Mouse (Mus musculus): ENCODE measurements around the gene Bcan. TPM values are rescaled to one million over a fixed set of nuclear protein-coding genes. Genes with fewer than 3 reads are reported as not detected.

Bcan gene
- polyA plus RNA-seq, 1 experiment: not detected

- peak overlapping the region; percentile 53 for H3K4me3 ChIP-seq (replicated peaks)
- TF ChIP-seq GATA1 (IDR thresholded peaks at IDR 0.05; ENCODE audit: borderline replicate concordance, low read length) (no peak), FLI1 (IDR thresholded peaks at IDR 0.05; ENCODE audit: low read length) (no peak)
- H3K4me1 ChIP-seq: peaks cover 54% of the 10 kb centered on the region
- H3K36me3 ChIP-seq (replicated peaks; ENCODE audit: low read length): peaks cover 30% of the 10 kb centered on the region
- H3K27me3 ChIP-seq (replicated peaks): peaks cover 73% of the 10 kb centered on the region
- H3K9me3 ChIP-seq: no peaks in the 10 kb centered on the region
Observed at GRCm38 (mm10) chr3:87947056-87947810, 52.8 kb downstream of the Bcan start.

DNA sequence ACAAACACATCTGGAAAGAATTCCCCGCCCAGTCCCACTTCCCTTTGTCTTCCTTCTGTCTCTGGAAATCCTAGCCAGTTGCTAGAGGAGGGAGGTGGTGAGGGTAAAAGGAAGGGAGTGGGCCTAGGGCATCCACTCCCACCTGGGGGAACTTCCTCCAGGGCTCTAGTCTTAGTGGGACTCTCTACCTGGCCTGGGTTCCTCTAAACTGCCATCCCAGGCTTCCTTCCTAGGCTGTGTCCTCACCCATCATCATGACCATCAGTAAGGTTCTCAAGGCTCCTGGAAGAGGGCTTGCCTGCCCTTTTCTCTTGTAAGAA, 53.5 kb downstream of the Bcan start:
- Histone ChIP-seq H3K27me3 (replicated peaks) (peaks cover 66% of the 10 kb centered on the region), H3K36me3 (replicated peaks; ENCODE audit: low read length) (peaks cover 38% of the 10 kb centered on the region), H3K4me1 (peaks cover 47% of the 10 kb centered on the region), H3K9me3 (no peaks in the 10 kb centered on the region), H3K4me3 (replicated peaks) (no peak overlapping the region)
- TF ChIP-seq FLI1 (IDR thresholded peaks at IDR 0.05; ENCODE audit: low read length): no peak
- no peak for TF ChIP-seq GATA1 (IDR thresholded peaks at IDR 0.05; ENCODE audit: borderline replicate concordance, low read length)

GRCm38 (mm10) chr3:87945781-87946540, 54.1 kb downstream of the Bcan start:
- H3K27me3 ChIP-seq (replicated peaks): peaks cover 61% of the 10 kb centered on the region

GRCm38 (mm10) chr3:87944838-87945600, 55.0 kb downstream of the Bcan start:
- no peaks in the 10 kb centered on the region for H3K9me3 ChIP-seq
- H3K27me3 ChIP-seq (replicated peaks): peaks cover 53% of the 10 kb centered on the region
- H3K4me1 ChIP-seq: peaks cover 43% of the 10 kb centered on the region
- no peak overlapping the region for H3K4me3 ChIP-seq (replicated peaks)
- peaks cover 51% of the 10 kb centered on the region for H3K36me3 ChIP-seq (replicated peaks; ENCODE audit: low read length)
- TF ChIP-seq FLI1 (IDR thresholded peaks at IDR 0.05; ENCODE audit: low read length) (no peak), GATA1 (IDR thresholded peaks at IDR 0.05; ENCODE audit: borderline replicate concordance, low read length) (no peak)

More at GRCm38 (mm10) chr3:87945781-87946540, 54.1 kb downstream of the Bcan start:
- H3K4me3 ChIP-seq (replicated peaks): no peak overlapping the region
- TF ChIP-seq GATA1 (IDR thresholded peaks at IDR 0.05; ENCODE audit: borderline replicate concordance, low read length) (no peak), FLI1 (IDR thresholded peaks at IDR 0.05; ENCODE audit: low read length) (no peak)
- peaks cover 46% of the 10 kb centered on the region for H3K4me1 ChIP-seq
- no peaks in the 10 kb centered on the region for H3K9me3 ChIP-seq
- peaks cover 43% of the 10 kb centered on the region for H3K36me3 ChIP-seq (replicated peaks; ENCODE audit: low read length)

GRCm38 (mm10) chr3:87943586-87943985, 56.4 kb downstream of the Bcan start:
- no peak overlapping the region for H3K4me3 ChIP-seq (replicated peaks)
- TF ChIP-seq GATA1 (IDR thresholded peaks at IDR 0.05; ENCODE audit: borderline replicate concordance, low read length): no peak
- TF ChIP-seq FLI1 (IDR thresholded peaks at IDR 0.05; ENCODE audit: low read length): no peak
- peaks cover 30% of the 10 kb centered on the region for H3K4me1 ChIP-seq
- H3K36me3 ChIP-seq (replicated peaks; ENCODE audit: low read length): peaks cover 65% of the 10 kb centered on the region
- no peaks in the 10 kb centered on the region for H3K9me3 ChIP-seq
- H3K27me3 ChIP-seq (replicated peaks): peaks cover 38% of the 10 kb centered on the region

- H3K9me3 ChIP-seq: no peaks in the 10 kb centered on the region
- H3K27me3 ChIP-seq (replicated peaks): peaks cover 27% of the 10 kb centered on the region
- H3K36me3 ChIP-seq (replicated peaks; ENCODE audit: low read length): peaks cover 76% of the 10 kb centered on the region
- peaks cover 19% of the 10 kb centered on the region for H3K4me1 ChIP-seq
- no peak overlapping the region for H3K4me3 ChIP-seq (replicated peaks)
- TF ChIP-seq FLI1 (IDR thresholded peaks at IDR 0.05; ENCODE audit: low read length) (no peak), GATA1 (IDR thresholded peaks at IDR 0.05; ENCODE audit: borderline replicate concordance, low read length) (no peak)
Observed at GRCm38 (mm10) chr3:87942471-87942870, 57.6 kb downstream of the Bcan start.

- TF ChIP-seq FLI1 (IDR thresholded peaks at IDR 0.05; ENCODE audit: low read length) (no peak), GATA1 (IDR thresholded peaks at IDR 0.05; ENCODE audit: borderline replicate concordance, low read length) (no peak)
- no peak overlapping the region for H3K4me3 ChIP-seq (replicated peaks)
- peaks cover 91% of the 10 kb centered on the region for H3K36me3 ChIP-seq (replicated peaks; ENCODE audit: low read length)
- H3K27me3 ChIP-seq (replicated peaks): peaks cover 8% of the 10 kb centered on the region
- peaks cover 9% of the 10 kb centered on the region for H3K4me1 ChIP-seq
- H3K9me3 ChIP-seq: no peaks in the 10 kb centered on the region
Observed at GRCm38 (mm10) chr3:87940611-87941010, 59.4 kb downstream of the Bcan start.

Other genes starting within 250 kb of the Bcan start
- not detected in 2 replicates for gene Ntrk1, start 205.1 kb downstream of the Bcan start, polyA plus RNA-seq (2012; ENCODE audit: insufficient read depth, low replicate concordance)
- not detected in 2 replicates for gene Insrr, start 203.3 kb downstream of the Bcan start, polyA plus RNA-seq (2012; ENCODE audit: insufficient read depth, low replicate concordance)
- 164 and 715 TPM in 2 replicates for gene Pear1, start 175.9 kb downstream of the Bcan start, polyA plus RNA-seq (2012; ENCODE audit: insufficient read depth, low replicate concordance)
- 0.12 TPM in 1 of 2 replicates, not detected in the other for gene Sh2d2a, start 153.5 kb downstream of the Bcan start, polyA plus RNA-seq (2012; ENCODE audit: insufficient read depth, low replicate concordance)
- gene Prcc, start 114.6 kb downstream of the Bcan start, polyA plus RNA-seq (2012; ENCODE audit: insufficient read depth, low replicate concordance): 62.4 and 99.1 TPM in 2 replicates
- gene Hdgf, start 93.9 kb downstream of the Bcan start, polyA plus RNA-seq (2012; ENCODE audit: insufficient read depth, low replicate concordance): 140 and 1,011 TPM in 2 replicates
- 3.1 and 14.1 TPM in 2 replicates for gene Mrpl24, start 80.7 kb downstream of the Bcan start, polyA plus RNA-seq (2012; ENCODE audit: insufficient read depth, low replicate concordance)
- 2.9 and 3.6 TPM in 2 replicates for gene Isg20l2, start 69.9 kb downstream of the Bcan start, polyA plus RNA-seq (2012; ENCODE audit: insufficient read depth, low replicate concordance)
- 13.9 and 14.0 TPM in 2 replicates for gene Rrnad1, start 69.5 kb downstream of the Bcan start, polyA plus RNA-seq (2012; ENCODE audit: insufficient read depth, low replicate concordance)
- gene Crabp2, start 51.6 kb downstream of the Bcan start, polyA plus RNA-seq (2012; ENCODE audit: insufficient read depth, low replicate concordance): 0.47 TPM in 1 of 2 replicates, not detected in the other
- 0.29 TPM in 1 of 2 replicates, not detected in the other for gene Nes, start 29.2 kb downstream of the Bcan start, polyA plus RNA-seq (2012; ENCODE audit: insufficient read depth, low replicate concordance)
- gene Hapln2, start 27.4 kb upstream of the Bcan start, polyA plus RNA-seq (2012; ENCODE audit: insufficient read depth, low replicate concordance): not detected in 2 replicates
- 5.3 and 18.9 TPM in 2 replicates for gene Gpatch4, start 42.9 kb upstream of the Bcan start, polyA plus RNA-seq (2012; ENCODE audit: insufficient read depth, low replicate concordance)
- 30.3 and 44.6 TPM in 2 replicates for gene Naxe, start 58.3 kb upstream of the Bcan start, polyA plus RNA-seq (2012; ENCODE audit: insufficient read depth, low replicate concordance)
- gene Ttc24, start 78.1 kb upstream of the Bcan start, polyA plus RNA-seq (2012; ENCODE audit: insufficient read depth, low replicate concordance): not detected in 2 replicates
- gene Iqgap3, start 81.7 kb upstream of the Bcan start, polyA plus RNA-seq (2012; ENCODE audit: insufficient read depth, low replicate concordance): 3.3 and 6.8 TPM in 2 replicates
- gene Mef2d, start 142.1 kb upstream of the Bcan start, polyA plus RNA-seq (2012; ENCODE audit: insufficient read depth, low replicate concordance): 60.2 and 145 TPM in 2 replicates